Mouse (Mus musculus): ENCODE data around the gene Ppp2r2d. TPM values are rescaled to one million over a fixed set of nuclear protein-coding genes. Genes with fewer than 3 reads are reported as not detected.

Ppp2r2d gene
- polyA plus RNA-seq, 1 experiment from 2014 or later, result 38.9 TPM

- H3K4me3 ChIP-seq, result no peak overlapping the region
- H3K9ac ChIP-seq, result no peak overlapping the region
- peaks cover 30% of the 10 kb centered on the region for H3K36me3 ChIP-seq
- no peak overlapping the region for H3K27ac ChIP-seq
- ATAC-seq (ENCODE audit: borderline replicate concordance, extremely low read depth, low FRiP score, low TSS enrichment), result no peak
- 65% methylated on average over 6 of the region's 6 CpGs for WGBS
- no peaks in the 10 kb centered on the region for H3K4me1 ChIP-seq
- no peaks in the 10 kb centered on the region for H3K9me3 ChIP-seq
- no peaks in the 10 kb centered on the region for H3K27me3 ChIP-seq
- no peak overlapping the region for H3K4me2 ChIP-seq
Observed at GRCm38 (mm10) chr7:138867286-138867685, 21.4 kb downstream of the Ppp2r2d start.

GRCm38 (mm10) chr7:138868316-138868715, 22.4 kb downstream of the Ppp2r2d start:
- Histone ChIP-seq H3K4me3 (no peak overlapping the region), H3K36me3 (peaks cover 39% of the 10 kb centered on the region), H3K9ac (no peak overlapping the region), H3K4me2 (no peak overlapping the region), H3K27me3 (no peaks in the 10 kb centered on the region), H3K27ac (no peak overlapping the region), H3K4me1 (no peaks in the 10 kb centered on the region), H3K9me3 (no peaks in the 10 kb centered on the region)
- 81% methylated on average over 4 of the region's 4 CpGs for WGBS
- no peak for ATAC-seq (ENCODE audit: borderline replicate concordance, extremely low read depth, low FRiP score, low TSS enrichment)

GRCm38 (mm10) chr7:138872956-138873355, 27.1 kb downstream of the Ppp2r2d start:
- Histone ChIP-seq H3K9me3 (no peaks in the 10 kb centered on the region), H3K36me3 (peaks cover 80% of the 10 kb centered on the region), H3K4me3 (no peak overlapping the region), H3K27ac (no peak overlapping the region), H3K4me2 (no peak overlapping the region), H3K4me1 (no peaks in the 10 kb centered on the region), H3K9ac (no peak overlapping the region), H3K27me3 (no peaks in the 10 kb centered on the region)
- WGBS, result 74% methylated on average over 3 of the region's 3 CpGs
- no peak for ATAC-seq (ENCODE audit: borderline replicate concordance, extremely low read depth, low FRiP score, low TSS enrichment)

- no peak for ATAC-seq (ENCODE audit: borderline replicate concordance, extremely low read depth, low FRiP score, low TSS enrichment)
- H3K27me3 ChIP-seq, result no peaks in the 10 kb centered on the region
- H3K36me3 ChIP-seq, result peaks cover 89% of the 10 kb centered on the region
- H3K4me1 ChIP-seq, result no peaks in the 10 kb centered on the region
- H3K4me2 ChIP-seq, result no peak overlapping the region
- no peak overlapping the region for H3K4me3 ChIP-seq
- H3K9me3 ChIP-seq, result no peaks in the 10 kb centered on the region
- 70% methylated on average over 3 of the region's 3 CpGs for WGBS
- no peak overlapping the region for H3K9ac ChIP-seq
- no peak overlapping the region for H3K27ac ChIP-seq
Observed at GRCm38 (mm10) chr7:138875031-138875430, 29.2 kb downstream of the Ppp2r2d start.

- H3K9ac ChIP-seq, result no peak overlapping the region
- no peak overlapping the region for H3K4me3 ChIP-seq
- H3K4me2 ChIP-seq, result no peak overlapping the region
- ATAC-seq (ENCODE audit: borderline replicate concordance, extremely low read depth, low FRiP score, low TSS enrichment), result no peak
- WGBS, result 88% methylated on average over 3 of the region's 3 CpGs
- no peaks in the 10 kb centered on the region for H3K4me1 ChIP-seq
- H3K9me3 ChIP-seq, result no peaks in the 10 kb centered on the region
- no peak overlapping the region for H3K27ac ChIP-seq
- H3K36me3 ChIP-seq, result peaks cover 53% of the 10 kb centered on the region
- no peaks in the 10 kb centered on the region for H3K27me3 ChIP-seq
Observed at GRCm38 (mm10) chr7:138883724-138884123, 37.8 kb downstream of the Ppp2r2d start.

GRCm38 (mm10) chr7:138885365-138886289, 39.7 kb downstream of the Ppp2r2d start:
- no peak for ATAC-seq (ENCODE audit: borderline replicate concordance, extremely low read depth, low FRiP score, low TSS enrichment)
- H3K36me3 ChIP-seq, result peaks cover 34% of the 10 kb centered on the region
- no peaks in the 10 kb centered on the region for H3K4me1 ChIP-seq
- no peak overlapping the region for H3K9ac ChIP-seq
- H3K4me3 ChIP-seq, result no peak overlapping the region
- H3K4me2 ChIP-seq, result no peak overlapping the region
- no peaks in the 10 kb centered on the region for H3K27me3 ChIP-seq
- 84% methylated on average over 13 of the region's 13 CpGs for WGBS
- H3K9me3 ChIP-seq, result no peaks in the 10 kb centered on the region
- H3K27ac ChIP-seq, result no peak overlapping the region

- Histone ChIP-seq H3K36me3 (peaks cover 25% of the 10 kb centered on the region), H3K27ac (no peak overlapping the region), H3K9me3 (no peaks in the 10 kb centered on the region), H3K27me3 (no peaks in the 10 kb centered on the region), H3K4me3 (no peak overlapping the region), H3K9ac (no peak overlapping the region), H3K4me2 (no peak overlapping the region), H3K4me1 (no peaks in the 10 kb centered on the region)
- 70% methylated on average over 2 of the region's 2 CpGs for WGBS
- ATAC-seq (ENCODE audit: borderline replicate concordance, extremely low read depth, low FRiP score, low TSS enrichment), result no peak
Observed at GRCm38 (mm10) chr7:138898122-138898521, 52.2 kb downstream of the Ppp2r2d start.

- H3K9ac ChIP-seq, result no peak overlapping the region
- no peak overlapping the region for H3K27ac ChIP-seq
- no peak overlapping the region for H3K4me3 ChIP-seq
- H3K9me3 ChIP-seq, result no peaks in the 10 kb centered on the region
- no peak overlapping the region for H3K4me2 ChIP-seq
- peaks cover 21% of the 10 kb centered on the region for H3K36me3 ChIP-seq
- no peaks in the 10 kb centered on the region for H3K27me3 ChIP-seq
- 74% methylated on average over 4 of the region's 4 CpGs for WGBS
- ATAC-seq (ENCODE audit: borderline replicate concordance, extremely low read depth, low FRiP score, low TSS enrichment), result no peak
- no peaks in the 10 kb centered on the region for H3K4me1 ChIP-seq
Observed at GRCm38 (mm10) chr7:138898743-138899142, 52.9 kb downstream of the Ppp2r2d start.

GRCm38 (mm10) chr7:138903886-138904435, 58.1 kb downstream of the Ppp2r2d start:
- Histone ChIP-seq H3K4me1 (peaks cover 35% of the 10 kb centered on the region), H3K9ac (no peak overlapping the region), H3K4me2 (no peak overlapping the region), H3K9me3 (no peaks in the 10 kb centered on the region), H3K27ac (no peak overlapping the region), H3K4me3 (no peak overlapping the region), H3K27me3 (no peaks in the 10 kb centered on the region), H3K36me3 (0 out of 2 replicates have a peak, but pooled peaks cover 2% of the 10 kb centered on the region)
- no peak for ATAC-seq (ENCODE audit: borderline replicate concordance, extremely low read depth, low FRiP score, low TSS enrichment)
- 47% methylated on average over 7 of the region's 7 CpGs for WGBS

GRCm38 (mm10) chr7:138906441-138906840, 60.6 kb downstream of the Ppp2r2d start:
- WGBS, result 32% methylated on average over 1 of the region's 1 CpGs
- ATAC-seq (ENCODE audit: borderline replicate concordance, extremely low read depth, low FRiP score, low TSS enrichment), result no peak
- H3K27ac ChIP-seq, result peak overlapping the region; percentile 25
- peak overlapping the region; percentile 72 for H3K4me2 ChIP-seq
- H3K9me3 ChIP-seq, result no peaks in the 10 kb centered on the region
- H3K36me3 ChIP-seq, result no peaks in the 10 kb centered on the region
- peak overlapping the region; percentile 10; the same call in 1 of the 2 replicates for H3K4me3 ChIP-seq
- H3K4me1 ChIP-seq, result peaks cover 45% of the 10 kb centered on the region
- H3K9ac ChIP-seq, result no peak overlapping the region
- no peaks in the 10 kb centered on the region for H3K27me3 ChIP-seq

- Histone ChIP-seq H3K4me2 (peak overlapping the region; percentile 72), H3K9ac (no peak overlapping the region), H3K4me3 (peak overlapping the region; percentile 10), H3K4me1 (peaks cover 45% of the 10 kb centered on the region), H3K27ac (peak overlapping the region; percentile 25), H3K36me3 (no peaks in the 10 kb centered on the region), H3K27me3 (no peaks in the 10 kb centered on the region), H3K9me3 (no peaks in the 10 kb centered on the region)
- ATAC-seq (ENCODE audit: borderline replicate concordance, extremely low read depth, low FRiP score, low TSS enrichment), result peak; percentile 9; the same call in 1 of the 2 replicates
- 6% methylated on average over 7 of the region's 7 CpGs for WGBS
Observed at GRCm38 (mm10) chr7:138907043-138907442, 61.2 kb downstream of the Ppp2r2d start.

- no peaks in the 10 kb centered on the region for H3K36me3 ChIP-seq
- H3K9me3 ChIP-seq, result no peaks in the 10 kb centered on the region
- H3K27me3 ChIP-seq, result no peaks in the 10 kb centered on the region
- H3K9ac ChIP-seq, result peak overlapping the region; percentile 83; the same call in 1 of the 2 replicates
- H3K27ac ChIP-seq, result no peak overlapping the region
- peak overlapping the region; percentile 72 for H3K4me2 ChIP-seq
- WGBS, result 59% methylated on average over 5 of the region's 5 CpGs
- peak overlapping the region; percentile 73 for H3K4me3 ChIP-seq
- no peak for ATAC-seq (ENCODE audit: borderline replicate concordance, extremely low read depth, low FRiP score, low TSS enrichment)
- peaks cover 45% of the 10 kb centered on the region for H3K4me1 ChIP-seq
Observed at GRCm38 (mm10) chr7:138907976-138908375, 62.1 kb downstream of the Ppp2r2d start.

Data from lung, embryonic 15.5 days (tissue).